Mouse (Mus musculus) heart, adult 18-20 months (tissue): ENCODE data around the gene Cyp2e1. TPM values are rescaled to one million over a fixed set of nuclear protein-coding genes. Genes with fewer than 3 reads are reported as not detected.

Source experiments
- DNase-seq, 2 experiments: peaks; one replicate each; pipeline ENCODE4 v3.0.0; 2021 to 2022; ENCODE audit warnings: mixed read lengths in 1 of 2
- total RNA-seq, 2 experiments: library from RNA; stranded (reverse); gene quantifications; 2 replicates each; pipeline ENCODE4 v1.2.3; 2021

Gene Cyp2e1
- total RNA-seq, 2 experiments from 2014 or later = 6.0 to 49.3 TPM

GRCm38 (mm10) chr7:140805704-140806103 lies 42.2 kb downstream of the Cyp2e1 start:
- peak; percentile 24 to 30 for DNase-seq

- no peak for DNase-seq
These were observed 47.0 kb downstream of the Cyp2e1 start for GRCm38 (mm10) chr7:140810496-140810895.

- no peak for DNase-seq
These were observed 48.2 kb downstream of the Cyp2e1 start for GRCm38 (mm10) chr7:140811714-140812113.

- DNase-seq = no peak
These were observed 49.3 kb downstream of the Cyp2e1 start for GRCm38 (mm10) chr7:140812850-140813249.

- no peak for DNase-seq
These were observed 56.6 kb downstream of the Cyp2e1 start for GRCm38 (mm10) chr7:140820173-140820572.

GRCm38 (mm10) chr7:140821305-140821652 lies 57.7 kb downstream of the Cyp2e1 start:
- no peak for DNase-seq

GRCm38 (mm10) chr7:140821653-140822329 lies 58.3 kb downstream of the Cyp2e1 start, which contains the start of gene Zfp941:
Zfp941 (minus strand) TSS chr7:140822178.
- DNase-seq = peak; percentile 12 to 24

GRCm38 (mm10) chr7:140822731-140823130 lies 59.2 kb downstream of the Cyp2e1 start:
- DNase-seq = no peak

Other genes with a start within 250 kb of the Cyp2e1 start
- gene Olfr538, start 195.9 kb upstream of the Cyp2e1 start, total RNA-seq = not detected
- gene Olfr46, start 162.5 kb upstream of the Cyp2e1 start, total RNA-seq = not detected
- not detected for gene Olfr61, start 134.8 kb upstream of the Cyp2e1 start, total RNA-seq
- gene Olfr53, start 117.3 kb upstream of the Cyp2e1 start, total RNA-seq = not detected
- not detected for gene Olfr539, start 103.8 kb upstream of the Cyp2e1 start, total RNA-seq
- gene Olfr45, start 81.8 kb upstream of the Cyp2e1 start, total RNA-seq = not detected
- not detected for gene Olfr541, start 66.5 kb upstream of the Cyp2e1 start, total RNA-seq
- not detected for gene Syce1, start 24.1 kb downstream of the Cyp2e1 start, total RNA-seq
- gene Zfp941, start 58.4 kb downstream of the Cyp2e1 start, total RNA-seq = under 1 TPM; 0.20 to 0.41 TPM
- 1 to 10 TPM in 1 of 2 experiments, under 1 TPM in 1; 0.77 to 2.4 TPM for gene Urah, start 71.3 kb downstream of the Cyp2e1 start, total RNA-seq
- gene Scgb1c1, start 81.8 kb downstream of the Cyp2e1 start, total RNA-seq = 10 to 100 TPM; 30.5 to 32.9 TPM
- gene Odf3, start 84.1 kb downstream of the Cyp2e1 start, total RNA-seq = not detected
- gene Gm45785, start 92.6 kb downstream of the Cyp2e1 start, total RNA-seq = not detected
- gene Ric8a, start 93.2 kb downstream of the Cyp2e1 start, total RNA-seq = 10 to 100 TPM; 18.4 to 21.2 TPM
- 1 to 10 TPM; 9.2 TPM for gene Bet1l, start 93.8 kb downstream of the Cyp2e1 start, total RNA-seq
- 10 to 100 TPM; 76.5 to 84.0 TPM for gene Psmd13, start 118.2 kb downstream of the Cyp2e1 start, total RNA-seq
- gene Sirt3, start 118.6 kb downstream of the Cyp2e1 start, total RNA-seq = 10 to 100 TPM; 61.9 to 69.3 TPM
- 1,000 to 10,000 TPM; 3,201 to 3,214 TPM for gene Cox8b, start 136.7 kb downstream of the Cyp2e1 start, total RNA-seq
- not detected for gene Nlrp6, start 157.2 kb downstream of the Cyp2e1 start, total RNA-seq
- 1 to 10 TPM; 3.5 to 4.3 TPM for gene Pgghg, start 177.7 kb downstream of the Cyp2e1 start, total RNA-seq
- gene Ifitm5, start 186.6 kb downstream of the Cyp2e1 start, total RNA-seq = under 1 TPM in 1 of 2 experiments, not detected in 1; 0.46 TPM
- not detected for gene Gm45717, start 192.2 kb downstream of the Cyp2e1 start, total RNA-seq
- 10 to 100 TPM; 98.8 to 99.4 TPM for gene Ifitm2, start 192.2 kb downstream of the Cyp2e1 start, total RNA-seq
- gene Ifitm1, start 203.5 kb downstream of the Cyp2e1 start, total RNA-seq = 1 to 10 TPM; 2.6 to 8.3 TPM
- gene Ifitm3, start 247.0 kb downstream of the Cyp2e1 start, total RNA-seq = 100 to 1,000 TPM in 1 of 2 experiments, 10 to 100 TPM in 1; 94.8 to 129 TPM